In genomic region chr8:120120951-120121350, GRCm38 (mm10) we compare ENCODE assay signal across 29 mouse cellular contexts. TPM values are rescaled to one million over a fixed set of nuclear protein-coding genes. Genes with fewer than 3 reads are reported as not detected.
DNase-seq lines count a peak whose midpoint lies in the region; ATAC-seq and TF ChIP-seq lines count a peak whose summit lies in the region.
"Had no signal": no experiment of that assay in that cellular context is flagged by ENCODE, and none has a peak within 500 bp of the region (broad histone marks: within the 10 kb centered on the region; RNA-seq: fewer than 3 reads in every experiment).

No protein-coding gene starts in this region.

- peak overlapping the region; percentile 24 for H3K4me3 ChIP-seq in gastrocnemius, adult 2 months
- no peak overlapping the region for H3K4me3 ChIP-seq in heart, embryonic 16.5 days (ENCODE audit: low read length)
- no peak overlapping the region for H3K4me3 ChIP-seq in olfactory bulb, adult 2 months (ENCODE audit: insufficient read depth, low read depth, low read length)
- no peak overlapping the region for H3K4me3 ChIP-seq in forebrain, embryonic 13.5 days
- no peak overlapping the region for H3K4me3 ChIP-seq in hindbrain, embryonic 16.5 days (ENCODE audit: low read length)
- H3K4me3 ChIP-seq: embryonic facial prominence, embryonic 13.5 days; hindbrain, embryonic 13.5 days; intestine, embryonic 15.5 days; limb, embryonic 13.5 days; liver, embryonic 13.5 days; midbrain, embryonic 10.5 days had no signal

- 45% methylated on average over 5 of the region's 5 CpGs for WGBS in heart, embryonic 16.5 days
- WGBS in olfactory bulb, adult 2 months: 32% methylated on average over 5 of the region's 5 CpGs
- WGBS in forebrain, embryonic 13.5 days: 75% methylated on average over 5 of the region's 5 CpGs
- 70% methylated on average over 5 of the region's 5 CpGs for WGBS in hindbrain, embryonic 16.5 days

- no peaks in the 10 kb centered on the region for H3K27me3 ChIP-seq in heart, embryonic 16.5 days (ENCODE audit: control insufficient read depth, insufficient read depth, low read length)
- H3K27me3 ChIP-seq in forebrain, embryonic 13.5 days: peaks cover 10% of the 10 kb centered on the region
- H3K27me3 ChIP-seq in hindbrain, embryonic 16.5 days (replicated peaks; ENCODE audit: control insufficient read depth, insufficient read depth, low read length): no peaks in the 10 kb centered on the region

- no peak for TF ChIP-seq POLR2A in olfactory bulb, adult 2 months (IDR thresholded peaks at IDR 0.05; ENCODE audit: insufficient read depth, low read depth, low read length)

- TF ChIP-seq CTCF in gastrocnemius, adult 2 months (IDR thresholded peaks at IDR 0.05): no peak
- no peak for TF ChIP-seq CTCF in olfactory bulb, adult 2 months (IDR thresholded peaks at IDR 0.05; ENCODE audit: insufficient read depth, low read depth, low read length)

- ATAC-seq in heart, embryonic 16.5 days (replicated peaks; ENCODE audit: extremely low read depth, insufficient read depth, low FRiP score): no peak
- ATAC-seq in forebrain, embryonic 13.5 days: no peak
- ATAC-seq in hindbrain, embryonic 16.5 days: no peak
- ATAC-seq: activated CD4-positive, CD25-positive, alpha-beta regulatory T cell, adult 4 months; forebrain, embryonic 16.5 days; intestine, embryonic 15.5 days had no signal

- no peak overlapping the region; the same call in 1 of the 2 replicates for H3K4me2 ChIP-seq in heart, embryonic 16.5 days (ENCODE audit: low read depth, low read length)
- no peak overlapping the region for H3K4me2 ChIP-seq in forebrain, embryonic 13.5 days
- H3K4me2 ChIP-seq in hindbrain, embryonic 16.5 days (ENCODE audit: low read length): no peak overlapping the region
- H3K4me2 ChIP-seq: embryonic facial prominence, embryonic 13.5 days; hindbrain, embryonic 13.5 days; intestine, embryonic 15.5 days; limb, embryonic 13.5 days; liver, embryonic 13.5 days; lung, embryonic 14.5 days had no signal

- intact Hi-C loops in gastrocnemius, adult 2 months (cut with DNase I): no loop called here

- peaks cover 52% of the 10 kb centered on the region for H3K4me1 ChIP-seq in heart, embryonic 16.5 days (ENCODE audit: control insufficient read depth, insufficient read depth, low read length)
- H3K4me1 ChIP-seq in olfactory bulb, adult 2 months (ENCODE audit: control insufficient read depth, insufficient read depth, low read length): peaks cover 49% of the 10 kb centered on the region
- H3K4me1 ChIP-seq in forebrain, embryonic 13.5 days: peaks cover 17% of the 10 kb centered on the region
- peaks cover 6% of the 10 kb centered on the region; the same call in 1 of the 2 replicates for H3K4me1 ChIP-seq in hindbrain, embryonic 16.5 days (ENCODE audit: control insufficient read depth, insufficient read depth, low read depth, low read length)
- H3K4me1 ChIP-seq: liver, embryonic 13.5 days had no signal

- no peaks in the 10 kb centered on the region for H3K9me3 ChIP-seq in heart, embryonic 16.5 days (replicated peaks; ENCODE audit: control insufficient read depth, low read length)
- H3K9me3 ChIP-seq in forebrain, embryonic 13.5 days (replicated peaks): no peaks in the 10 kb centered on the region
- H3K9me3 ChIP-seq in hindbrain, embryonic 16.5 days (ENCODE audit: control insufficient read depth, low read length): no peaks in the 10 kb centered on the region
- H3K9me3 ChIP-seq: embryonic facial prominence, embryonic 13.5 days; hindbrain, embryonic 13.5 days; intestine, embryonic 15.5 days; limb, embryonic 13.5 days; liver, embryonic 13.5 days; midbrain, embryonic 10.5 days had no signal

- peak overlapping the region; percentile 58 for H3K27ac ChIP-seq in gastrocnemius, adult 2 months
- peak overlapping the region; percentile 0; the same call in 1 of the 2 replicates for H3K27ac ChIP-seq in heart, embryonic 16.5 days (ENCODE audit: low read length)
- H3K27ac ChIP-seq in olfactory bulb, adult 2 months (ENCODE audit: insufficient read depth, low read depth, low read length): peak overlapping the region; percentile 81
- H3K27ac ChIP-seq in forebrain, embryonic 13.5 days: no peak overlapping the region
- H3K27ac ChIP-seq in hindbrain, embryonic 16.5 days (ENCODE audit: low read depth, low read length): no peak overlapping the region
- H3K27ac ChIP-seq: embryonic facial prominence, embryonic 13.5 days; hindbrain, embryonic 13.5 days; intestine, embryonic 15.5 days; limb, embryonic 13.5 days; liver, embryonic 13.5 days; midbrain, embryonic 10.5 days had no signal

- no peak for DNase-seq in gastrocnemius, adult 2 months
- no peak for DNase-seq in gastrocnemius, postnatal 4 days (ENCODE audit: low spot score in 2 of 2)
- no peak for DNase-seq in heart, postnatal 4 days
- DNase-seq in adrenal gland, adult 2 months: peak; percentile 80
- DNase-seq: B cell, adult 2 months; cerebellum, adult 11 months; cerebellum, postnatal 10 days; kidney, adult 9 months; liver, embryonic 13.5 days; lung, embryonic 14.5 days; lung, postnatal 4 days; right cerebral cortex, postnatal 25 days; thymus, adult 2 months had no signal

- H3K9ac ChIP-seq in heart, embryonic 16.5 days (ENCODE audit: low read length): no peak overlapping the region
- no peak overlapping the region for H3K9ac ChIP-seq in forebrain, embryonic 13.5 days
- H3K9ac ChIP-seq in hindbrain, embryonic 16.5 days (ENCODE audit: low read depth, low read length): no peak overlapping the region
- H3K9ac ChIP-seq: embryonic facial prominence, embryonic 13.5 days; hindbrain, embryonic 13.5 days; intestine, embryonic 15.5 days; limb, embryonic 13.5 days; lung, embryonic 14.5 days had no signal

- no peaks in the 10 kb centered on the region for H3K36me3 ChIP-seq in heart, embryonic 16.5 days (ENCODE audit: control insufficient read depth, insufficient read depth)
- H3K36me3 ChIP-seq in forebrain, embryonic 13.5 days (ENCODE audit: poor library complexity, severe bottlenecking): no peaks in the 10 kb centered on the region
- H3K36me3 ChIP-seq in hindbrain, embryonic 16.5 days (ENCODE audit: control insufficient read depth, insufficient read depth, low read length): no peaks in the 10 kb centered on the region
- H3K36me3 ChIP-seq: embryonic facial prominence, embryonic 13.5 days; hindbrain, embryonic 13.5 days; intestine, embryonic 15.5 days; limb, embryonic 13.5 days; liver, embryonic 13.5 days had no signal

RNA-seq across cellular contexts. Expression of gene 6430548M08Rik, which starts 7.0 kb away (rescaled TPM):
- 10 to 100 TPM; 26.5 to 30.0 TPM for total RNA-seq in gastrocnemius, adult 2 months (2021)
- 10 to 100 TPM; 13.0 to 14.2 TPM for total RNA-seq in gastrocnemius, postnatal 4 days (2021)
- polyA plus RNA-seq in heart, embryonic 16.5 days (2015; fragmentation: Nextera tagmentation; extraction: Ambion mirVana): 8.4 and 9.4 TPM in 2 replicates
- 10 to 100 TPM; 19.3 to 23.8 TPM for total RNA-seq in heart, postnatal 4 days (2021)
- total RNA-seq in adrenal gland, adult 2 months (2021): 100 to 1,000 TPM in 1 of 2 experiments, 10 to 100 TPM in 1; 98.5 to 118 TPM
- 107 and 149 TPM in 2 replicates for polyA plus RNA-seq in adrenal gland, adult 2 months (2012; rRNA removed)
- polyA plus RNA-seq in olfactory bulb, adult 2 months (2012; ENCODE audit: insufficient read depth, insufficient read length, low replicate concordance, missing spikeins): 253 and 540 TPM in 2 replicates
- 14.4 and 15.7 TPM in 2 replicates for polyA plus RNA-seq in forebrain, embryonic 13.5 days (2015; fragmentation: Nextera tagmentation; extraction: Ambion mirVana)
- 32.6 and 38.0 TPM in 2 replicates for polyA plus RNA-seq in hindbrain, embryonic 16.5 days (2015; fragmentation: Nextera tagmentation; extraction: Ambion mirVana)
- polyA plus RNA-seq: activated CD4-positive, CD25-positive, alpha-beta regulatory T cell, adult 4 months had no signal

RNA-seq across cellular contexts. Expression of gene Zdhhc7, which starts 19.7 kb away (rescaled TPM):
- 10 to 100 TPM; 23.9 to 27.6 TPM for total RNA-seq in gastrocnemius, adult 2 months (2021)
- 10 to 100 TPM; 29.0 to 29.9 TPM for total RNA-seq in gastrocnemius, postnatal 4 days (2021)
- 35.8 and 37.8 TPM in 2 replicates for polyA plus RNA-seq in heart, embryonic 16.5 days (2015; fragmentation: Nextera tagmentation; extraction: Ambion mirVana)
- total RNA-seq in heart, postnatal 4 days (2021): 10 to 100 TPM; 39.5 to 40.8 TPM
- 10 to 100 TPM; 41.2 to 55.9 TPM for total RNA-seq in adrenal gland, adult 2 months (2021)
- 104 and 124 TPM in 2 replicates for polyA plus RNA-seq in adrenal gland, adult 2 months (2012; rRNA removed)
- polyA plus RNA-seq in olfactory bulb, adult 2 months (2012; ENCODE audit: insufficient read depth, insufficient read length, low replicate concordance, missing spikeins): not detected in 2 replicates
- polyA plus RNA-seq in forebrain, embryonic 13.5 days (2015; fragmentation: Nextera tagmentation; extraction: Ambion mirVana): 23.4 and 30.6 TPM in 2 replicates
- 28.0 and 29.3 TPM in 2 replicates for polyA plus RNA-seq in hindbrain, embryonic 16.5 days (2015; fragmentation: Nextera tagmentation; extraction: Ambion mirVana)

RNA-seq across cellular contexts. Expression of gene Fam92b, which starts 56.3 kb away (rescaled TPM):
- not detected for total RNA-seq in gastrocnemius, adult 2 months (2021)
- not detected for total RNA-seq in gastrocnemius, postnatal 4 days (2021)
- 0.66 and 0.79 TPM in 2 replicates for polyA plus RNA-seq in heart, embryonic 16.5 days (2015; fragmentation: Nextera tagmentation; extraction: Ambion mirVana)
- not detected for total RNA-seq in heart, postnatal 4 days (2021)
- total RNA-seq in adrenal gland, adult 2 months (2021): 1 to 10 TPM in 1 of 2 experiments, under 1 TPM in 1; 0.61 to 1.4 TPM
- 0.95 and 1.7 TPM in 2 replicates for polyA plus RNA-seq in adrenal gland, adult 2 months (2012; rRNA removed)
- polyA plus RNA-seq in olfactory bulb, adult 2 months (2012; ENCODE audit: insufficient read depth, insufficient read length, low replicate concordance, missing spikeins): not detected in 2 replicates
- polyA plus RNA-seq in forebrain, embryonic 13.5 days (2015; fragmentation: Nextera tagmentation; extraction: Ambion mirVana): 1.4 and 1.9 TPM in 2 replicates
- polyA plus RNA-seq in hindbrain, embryonic 16.5 days (2015; fragmentation: Nextera tagmentation; extraction: Ambion mirVana): 1.8 and 2.6 TPM in 2 replicates
- total RNA-seq: gastrocnemius, adult 18-20 months; granulocyte monocyte progenitor cell, adult 5-6 weeks; neutrophil, adult 5-6 weeks had no signal
- polyA plus RNA-seq: activated CD4-positive, CD25-positive, alpha-beta regulatory T cell, adult 4 months; limb, embryonic 13.5 days; liver, embryonic 13.5 days; lung, embryonic 14.5 days; spleen, adult 2 months; urinary bladder, adult 2 months had no signal

Comparison
In these comparisons a context has a peak if more than half of its experiments do, and no peak if none do; other contexts are left out.
1. H3K27ac ChIP-seq: peak in gastrocnemius, adult 2 months (single experiment), heart, embryonic 16.5 days (single experiment) and olfactory bulb, adult 2 months (single experiment); none in forebrain, embryonic 13.5 days (single experiment) and hindbrain, embryonic 16.5 days (single experiment).
2. RNA of gene Zdhhc7, which starts 19.7 kb away (polyA plus RNA-seq): 104 to 124 TPM in adrenal gland, adult 2 months, 35.8 to 37.8 TPM in heart, embryonic 16.5 days, 28.0 to 29.3 TPM in hindbrain, embryonic 16.5 days and 23.4 to 30.6 TPM in forebrain, embryonic 13.5 days; not detected in olfactory bulb, adult 2 months; every median in the first group is over 10 times any median in the second.